Mouse (Mus musculus): ENCODE results near the gene Lrp2.

Lrp2 gene

DNA sequence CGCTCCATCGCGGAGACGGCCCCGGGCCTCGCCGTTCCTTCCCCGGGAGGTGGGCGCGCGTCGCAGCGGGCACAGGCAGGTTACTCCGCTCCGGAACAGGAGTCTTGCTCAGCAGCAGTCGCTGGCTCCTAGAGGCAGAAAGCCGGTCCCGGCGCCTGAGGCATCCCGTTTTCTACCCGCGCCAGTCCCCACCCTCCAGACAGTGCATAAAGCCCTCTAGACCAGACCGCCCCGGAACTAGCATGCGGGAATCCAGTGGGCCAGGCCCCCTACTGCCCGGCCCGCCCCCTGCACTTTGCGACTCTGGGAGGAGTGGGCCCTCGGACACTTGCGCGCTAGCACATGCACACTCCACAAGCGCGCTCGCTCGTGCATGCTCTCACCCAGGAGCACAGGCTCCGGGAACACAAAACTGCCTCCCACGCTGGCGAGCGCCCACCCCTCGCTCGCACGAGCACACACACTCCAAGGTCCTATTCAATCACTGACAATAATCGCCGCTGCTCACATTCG is at the start of gene Lrp2:
Gene Lrp2, minus strand, starts transcription at position 180 of the 513 bp plus-strand sequence.
- no peak for DNase-seq (ENCODE audit: low read depth, low spot score)

DNA sequence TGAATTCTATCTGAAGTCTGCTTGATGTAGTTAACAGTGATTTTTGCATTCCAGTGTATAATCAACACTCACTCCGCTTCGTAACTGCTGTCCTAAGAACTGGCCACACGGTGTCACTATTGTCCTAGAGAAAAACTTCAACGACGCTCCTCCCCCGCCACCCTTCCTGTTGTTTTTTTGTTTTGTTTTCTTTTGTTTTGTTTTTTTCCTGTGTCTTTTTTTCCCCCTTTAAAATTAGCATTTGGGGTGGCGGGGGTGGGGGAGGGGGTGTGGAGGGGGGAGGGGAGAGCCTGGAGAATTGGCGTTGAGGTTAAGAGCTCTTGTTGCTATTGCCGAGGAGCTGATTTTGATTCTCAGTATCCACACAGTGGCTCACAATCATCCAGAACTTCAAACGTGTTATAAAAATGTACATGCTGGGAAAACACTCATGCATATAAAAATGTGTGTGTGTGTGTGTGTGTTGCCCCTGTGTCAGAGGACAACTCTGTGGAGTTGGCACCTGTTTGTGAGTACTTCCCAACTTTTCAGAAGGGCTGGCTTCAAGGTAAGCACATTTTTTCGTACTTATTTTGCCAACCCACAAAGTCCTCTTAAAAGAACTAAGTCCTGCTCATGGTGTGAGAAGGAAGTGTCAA is 49.3 kb upstream of the Lrp2 start:
- peak; percentile 21 for DNase-seq (ENCODE audit: low read depth, low spot score)

DNA sequence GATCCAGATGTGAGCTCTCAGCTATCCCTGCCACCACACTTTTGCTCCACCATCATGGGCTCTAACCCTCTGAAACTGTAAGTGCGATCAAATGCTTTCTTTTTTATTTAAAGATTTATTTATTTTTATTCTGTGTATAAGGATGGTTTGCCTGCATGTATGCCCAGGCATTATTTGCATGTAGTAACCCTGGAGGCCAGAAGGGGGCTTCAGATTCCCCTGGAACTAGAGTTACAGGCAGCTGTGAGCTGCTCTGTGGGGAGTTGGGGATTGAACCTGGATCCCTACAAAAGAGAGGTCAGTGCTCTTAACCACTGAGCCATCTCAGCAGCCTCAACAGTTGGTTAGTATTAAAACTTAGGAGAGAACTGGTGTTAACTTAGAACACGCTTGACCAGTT is 45.6 kb upstream of the Lrp2 start:
- DNase-seq (ENCODE audit: low read depth, low spot score), result no peak

DNA sequence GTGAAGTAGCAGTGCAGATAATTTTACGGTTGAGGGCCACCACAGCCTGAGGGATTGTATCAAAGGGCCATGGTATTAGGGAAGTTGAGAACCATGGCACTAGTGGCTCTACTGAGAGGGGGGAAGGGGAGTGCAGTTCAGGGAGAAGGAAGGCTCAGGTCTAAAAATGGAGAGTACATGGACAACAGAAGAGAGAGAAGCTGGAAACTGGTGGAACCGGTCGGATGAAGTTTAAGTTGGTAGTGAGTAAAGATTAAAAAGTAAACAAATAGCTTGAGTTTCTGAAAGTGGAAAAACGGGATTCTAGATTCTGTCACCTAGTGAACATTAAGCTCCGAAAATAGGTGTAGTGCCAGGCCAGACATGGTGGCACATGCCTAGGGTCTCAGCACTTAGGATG is 44.9 kb upstream of the Lrp2 start:
- DNase-seq (ENCODE audit: low read depth, low spot score), result no peak

DNA sequence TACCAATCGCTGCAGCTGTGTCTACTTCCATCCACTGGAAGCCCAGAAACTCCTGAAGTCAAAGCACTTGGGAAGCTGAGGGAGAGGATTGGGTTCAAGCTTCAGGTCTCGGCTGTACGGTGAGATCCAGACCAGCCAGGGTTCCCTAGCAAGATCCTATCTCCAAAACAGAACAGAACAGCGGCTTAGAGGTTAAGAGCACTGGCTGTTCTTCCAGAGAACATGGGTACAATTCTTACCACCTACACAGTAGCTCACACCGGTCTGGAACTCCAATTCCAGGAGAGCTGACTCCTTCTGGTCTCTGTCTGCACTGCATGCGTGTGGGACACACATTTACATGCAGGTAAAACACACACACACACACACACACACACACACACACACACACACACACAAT is 44.0 kb upstream of the Lrp2 start:
- DNase-seq (ENCODE audit: low read depth, low spot score), result no peak

DNA sequence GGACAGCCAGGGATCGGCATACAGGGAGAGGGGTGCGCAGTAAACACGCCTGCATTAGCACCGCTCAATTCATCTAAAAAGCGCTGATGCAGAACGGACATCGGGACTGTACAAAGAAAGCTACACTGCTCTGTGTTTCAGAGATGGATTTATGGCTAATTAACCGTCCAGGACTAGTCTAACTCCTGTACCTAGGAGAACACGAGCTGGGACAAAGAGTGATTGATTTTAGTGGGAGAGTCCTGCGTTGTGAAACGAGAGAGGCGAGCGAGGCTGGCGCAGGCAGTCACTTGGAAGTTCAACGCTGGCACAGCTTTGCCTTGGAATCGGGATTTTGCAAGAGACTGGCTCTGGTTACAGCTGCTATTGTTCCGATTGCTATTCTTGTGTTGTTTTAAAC is 43.4 kb upstream of the Lrp2 start:
- no peak for DNase-seq (ENCODE audit: low read depth, low spot score)

DNA sequence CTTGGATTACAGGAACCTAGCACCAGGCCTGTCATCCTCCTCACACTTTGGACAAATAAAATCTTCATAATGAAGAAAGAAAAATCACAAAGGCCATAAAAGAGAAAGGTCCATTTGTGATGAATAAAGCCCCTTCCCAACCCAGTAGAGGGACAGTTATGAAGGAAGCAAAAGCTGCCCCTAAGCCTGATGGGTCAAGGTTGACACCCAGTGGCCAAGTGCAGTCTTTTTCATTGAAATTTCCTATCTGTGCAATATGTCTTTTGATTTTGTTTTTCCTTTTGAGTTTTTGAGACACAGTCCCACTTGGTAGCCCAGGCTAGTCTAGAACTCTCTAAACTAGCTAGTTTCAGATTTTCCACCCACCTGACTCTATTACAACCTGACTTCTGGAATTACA is 33.4 kb upstream of the Lrp2 start:
- DNase-seq (ENCODE audit: low read depth, low spot score), result no peak

DNA sequence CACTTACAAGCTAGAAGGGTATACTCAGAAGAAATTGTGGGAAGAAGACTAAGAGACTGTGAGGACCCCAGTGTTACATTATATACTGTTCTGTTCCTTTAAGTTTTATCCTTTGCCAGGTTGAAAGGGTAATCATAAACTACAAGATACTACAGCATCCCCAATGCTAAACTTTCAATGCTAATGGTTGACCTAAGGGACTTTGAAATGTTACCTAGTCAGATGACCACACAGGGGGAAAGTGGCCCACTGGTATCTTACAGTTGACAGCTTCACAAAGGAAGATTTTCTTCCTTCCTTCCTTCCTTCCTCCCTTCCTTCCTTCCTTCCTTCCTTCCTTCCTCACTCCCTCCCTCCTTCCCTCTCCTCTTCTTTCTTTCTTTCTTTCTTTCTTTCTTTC is 32.5 kb upstream of the Lrp2 start:
- DNase-seq (ENCODE audit: low read depth, low spot score), result no peak

DNA sequence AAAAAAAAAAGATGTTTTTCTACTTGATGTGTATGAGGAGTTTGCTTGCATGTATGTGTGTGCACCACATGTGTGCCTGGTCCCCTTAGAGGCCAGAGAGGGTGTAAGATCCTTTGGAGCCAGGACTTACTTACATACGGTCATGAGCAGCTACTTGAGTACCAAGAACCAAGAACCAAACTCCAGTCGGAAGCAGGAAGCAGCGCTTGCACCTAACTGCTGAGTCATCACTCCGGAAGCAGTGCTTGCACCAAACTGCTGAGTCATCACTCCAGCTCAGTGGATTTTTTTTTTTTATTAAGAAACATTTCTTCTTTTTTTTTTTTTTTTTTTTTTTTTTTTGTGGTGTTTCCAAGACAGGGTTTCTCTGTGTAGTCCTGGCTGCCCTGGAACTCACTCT is 27.4 kb upstream of the Lrp2 start:
- DNase-seq (ENCODE audit: low read depth, low spot score), result no peak

DNA sequence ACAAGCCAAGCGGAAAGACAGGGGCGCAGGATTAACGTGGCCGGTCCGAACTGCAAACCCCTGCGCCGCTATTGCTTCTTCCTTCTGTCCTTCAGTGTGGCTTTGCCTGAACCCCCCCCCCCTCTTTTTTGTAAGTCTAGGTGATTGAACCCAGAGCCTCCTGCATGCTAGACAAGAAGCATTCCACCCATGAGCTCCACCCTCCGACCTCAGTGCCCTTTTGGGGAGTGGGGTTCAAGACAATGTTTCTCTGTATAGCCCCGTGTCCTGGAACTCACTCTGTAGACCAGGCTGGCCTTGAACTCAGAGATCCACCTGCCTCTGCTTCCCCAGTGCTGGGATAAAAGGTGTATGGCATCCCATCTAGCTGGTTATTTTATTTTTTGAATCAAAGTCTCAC is 26.9 kb upstream of the Lrp2 start:
- DNase-seq (ENCODE audit: low read depth, low spot score), result no peak

DNA sequence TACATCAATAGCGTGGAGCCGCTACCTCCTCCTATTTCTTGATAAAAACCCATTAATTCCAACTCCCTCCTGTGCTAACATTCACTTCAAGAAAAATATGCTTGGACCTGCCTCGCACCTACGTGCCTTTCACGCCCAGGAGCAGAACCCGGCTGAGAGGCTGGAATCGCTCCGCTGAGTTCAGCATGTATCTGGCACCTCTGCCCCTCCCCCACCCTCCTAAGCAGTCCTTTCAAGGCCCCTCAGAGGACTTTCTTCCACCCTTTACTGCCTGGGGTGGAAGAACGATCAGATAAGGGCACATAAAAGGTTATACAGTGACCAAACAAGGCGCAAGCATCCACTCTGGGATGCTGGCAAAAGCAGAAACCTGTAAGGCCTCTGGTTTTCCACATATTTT is 26.4 kb upstream of the Lrp2 start:
- no peak for DNase-seq (ENCODE audit: low read depth, low spot score)

DNA sequence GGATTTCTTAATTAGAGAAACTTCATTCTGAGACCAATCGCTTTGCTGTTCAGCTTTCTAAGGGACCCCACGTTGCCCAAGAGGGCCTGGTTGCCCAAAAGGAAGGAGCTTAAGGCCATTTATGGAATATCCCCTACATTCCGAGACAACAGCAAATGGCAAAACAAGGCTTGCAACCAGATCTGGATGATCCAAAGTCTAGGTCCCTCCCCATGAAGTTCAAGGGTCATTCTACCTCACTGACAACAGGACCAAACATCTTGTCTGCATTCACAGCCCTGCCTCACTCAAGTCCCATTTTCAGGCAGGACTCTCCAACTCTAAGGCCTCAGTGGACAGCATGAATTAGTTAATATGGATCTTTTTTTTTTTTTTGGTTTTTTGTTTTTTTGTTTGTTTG is 20.8 kb upstream of the Lrp2 start:
- DNase-seq (ENCODE audit: low read depth, low spot score), result no peak

DNA sequence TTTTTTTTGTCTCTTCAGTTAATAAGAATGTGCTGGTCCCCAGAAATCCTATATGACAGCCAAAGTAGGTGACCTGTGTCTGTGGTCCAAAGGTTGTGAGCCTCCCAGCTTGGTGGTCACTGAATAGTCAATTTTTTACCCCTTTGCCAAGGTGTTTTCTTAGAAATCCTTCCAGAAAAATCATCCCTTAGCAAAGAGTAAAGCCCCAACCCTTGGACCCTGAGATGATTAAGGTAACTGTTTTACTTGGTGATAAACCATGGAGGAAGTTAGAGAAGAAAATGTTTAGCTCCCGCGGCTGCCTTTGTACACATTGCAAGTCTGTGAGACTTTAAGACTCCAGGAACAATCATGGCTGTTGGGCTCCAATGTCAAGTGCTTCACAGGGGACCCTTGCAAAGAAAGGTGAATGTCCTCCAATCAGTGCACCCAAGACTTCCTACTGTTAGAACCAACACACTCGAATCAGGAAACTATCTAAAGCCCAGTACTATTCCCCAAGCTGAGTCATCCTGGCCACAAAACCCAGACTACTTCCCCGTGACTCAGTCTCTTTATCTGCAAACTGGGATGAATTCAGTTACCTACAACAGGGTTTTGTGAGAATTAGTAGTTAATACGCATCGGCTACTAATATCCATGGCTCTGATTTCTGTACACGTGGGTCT is 18.0 kb upstream of the Lrp2 start:
- no peak for DNase-seq (ENCODE audit: low read depth, low spot score)

DNA sequence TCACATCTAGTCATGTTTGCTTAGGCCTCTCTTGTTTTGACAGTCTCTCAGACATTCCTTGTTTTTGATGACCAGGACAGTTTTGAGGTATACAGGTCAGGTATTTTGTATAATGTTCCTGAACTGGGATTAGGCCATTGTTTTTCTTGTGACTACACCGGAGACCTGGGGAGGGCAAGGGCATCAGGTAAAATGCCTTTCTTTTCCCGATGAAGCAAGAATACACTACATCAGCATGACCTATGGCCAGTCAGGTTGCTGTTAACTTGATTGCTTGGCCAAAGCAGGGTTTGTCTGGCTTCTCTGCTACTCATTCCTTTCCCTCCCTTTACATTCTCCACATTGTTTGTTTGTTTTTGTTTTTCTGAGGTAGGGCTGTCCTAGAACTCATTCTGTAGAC is 7.3 kb upstream of the Lrp2 start:
- no peak for DNase-seq (ENCODE audit: low read depth, low spot score)

DNA sequence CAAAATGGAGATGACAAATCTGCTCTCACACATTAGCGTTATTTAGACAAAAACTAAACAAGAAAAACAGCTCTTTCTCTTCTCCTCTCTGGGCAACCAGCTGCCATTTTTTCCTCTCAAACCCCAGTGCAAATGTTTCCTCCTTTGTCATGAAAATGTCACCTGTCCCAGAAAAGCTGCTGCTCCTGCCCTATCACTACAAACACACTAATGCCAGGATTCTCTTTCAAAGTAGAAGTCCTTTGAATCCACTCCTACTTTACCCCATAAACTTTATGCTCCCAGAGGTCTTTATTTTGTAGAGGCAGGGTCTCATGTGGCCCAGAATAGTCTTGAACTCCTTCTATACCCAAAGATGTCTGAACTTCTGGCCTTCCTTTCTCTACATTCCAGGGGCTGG is 6.7 kb upstream of the Lrp2 start:
- DNase-seq (ENCODE audit: low read depth, low spot score), result no peak

DNA sequence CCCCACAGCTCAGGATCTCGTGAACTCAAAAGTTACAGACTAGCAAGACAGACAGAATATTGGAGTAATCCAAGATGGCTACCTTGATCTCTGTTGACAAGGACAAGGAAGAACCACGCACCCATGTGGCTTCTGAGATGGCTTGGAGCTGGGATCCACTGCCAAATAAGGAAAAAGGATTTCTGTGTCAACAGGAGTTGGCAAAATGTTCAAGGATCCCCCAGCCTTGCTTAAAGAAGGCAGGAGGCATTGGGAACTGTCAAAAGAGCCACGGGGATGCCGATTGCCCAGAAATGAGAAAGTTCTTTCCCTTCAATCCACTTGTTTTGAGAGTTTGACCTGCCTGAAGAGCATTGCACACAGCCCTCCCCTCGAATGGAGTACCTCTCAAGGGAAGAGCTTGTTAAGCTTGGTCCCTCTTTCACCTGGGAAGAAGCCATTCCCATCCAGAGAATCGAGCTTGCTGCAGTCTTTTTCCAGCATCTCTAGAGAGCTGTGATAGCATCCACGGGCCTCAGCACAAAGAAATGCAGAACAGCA is 6.2 kb upstream of the Lrp2 start:
- no peak for DNase-seq (ENCODE audit: low read depth, low spot score)

DNA sequence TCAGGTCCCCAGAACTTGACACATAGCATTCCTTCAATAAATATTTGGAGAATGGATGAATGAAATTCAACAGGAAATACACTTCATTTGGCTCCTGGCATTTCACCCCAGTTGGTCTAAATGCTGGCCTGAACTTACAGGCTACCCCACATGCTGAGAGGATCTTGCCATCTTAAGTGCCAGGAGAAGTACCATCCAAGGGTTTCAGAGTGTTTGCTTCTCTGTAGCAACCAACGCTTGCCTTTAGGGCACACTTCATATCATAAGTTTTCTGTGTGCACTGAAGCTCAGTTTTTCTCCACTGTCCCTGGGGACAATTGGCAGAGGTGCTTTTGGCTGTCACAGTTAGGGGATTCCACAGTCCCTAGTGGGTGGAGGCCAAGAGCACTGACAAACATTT is 4.7 kb upstream of the Lrp2 start:
- DNase-seq (ENCODE audit: low read depth, low spot score), result no peak

DNA sequence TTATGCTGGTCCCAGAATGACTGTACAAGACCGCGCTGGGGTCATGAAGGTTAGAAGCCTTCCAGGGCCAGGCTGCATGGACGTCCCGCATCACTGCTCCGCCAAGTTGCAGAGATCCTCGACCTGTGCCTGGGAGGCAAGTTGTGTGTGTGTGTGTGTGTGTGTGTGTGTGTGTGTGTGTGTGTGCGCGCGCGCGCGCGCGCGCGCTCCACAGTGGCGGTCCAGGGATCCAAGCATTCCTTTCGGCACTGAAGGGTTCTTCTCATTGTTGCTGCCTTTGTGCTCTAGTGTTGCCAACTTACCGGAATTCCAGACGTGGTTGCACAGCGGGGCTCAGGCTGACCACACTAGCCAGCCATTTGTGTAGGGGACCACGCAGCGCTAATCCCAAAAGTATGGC is 2.0 kb upstream of the Lrp2 start:
- DNase-seq (ENCODE audit: low read depth, low spot score), result no peak

DNA sequence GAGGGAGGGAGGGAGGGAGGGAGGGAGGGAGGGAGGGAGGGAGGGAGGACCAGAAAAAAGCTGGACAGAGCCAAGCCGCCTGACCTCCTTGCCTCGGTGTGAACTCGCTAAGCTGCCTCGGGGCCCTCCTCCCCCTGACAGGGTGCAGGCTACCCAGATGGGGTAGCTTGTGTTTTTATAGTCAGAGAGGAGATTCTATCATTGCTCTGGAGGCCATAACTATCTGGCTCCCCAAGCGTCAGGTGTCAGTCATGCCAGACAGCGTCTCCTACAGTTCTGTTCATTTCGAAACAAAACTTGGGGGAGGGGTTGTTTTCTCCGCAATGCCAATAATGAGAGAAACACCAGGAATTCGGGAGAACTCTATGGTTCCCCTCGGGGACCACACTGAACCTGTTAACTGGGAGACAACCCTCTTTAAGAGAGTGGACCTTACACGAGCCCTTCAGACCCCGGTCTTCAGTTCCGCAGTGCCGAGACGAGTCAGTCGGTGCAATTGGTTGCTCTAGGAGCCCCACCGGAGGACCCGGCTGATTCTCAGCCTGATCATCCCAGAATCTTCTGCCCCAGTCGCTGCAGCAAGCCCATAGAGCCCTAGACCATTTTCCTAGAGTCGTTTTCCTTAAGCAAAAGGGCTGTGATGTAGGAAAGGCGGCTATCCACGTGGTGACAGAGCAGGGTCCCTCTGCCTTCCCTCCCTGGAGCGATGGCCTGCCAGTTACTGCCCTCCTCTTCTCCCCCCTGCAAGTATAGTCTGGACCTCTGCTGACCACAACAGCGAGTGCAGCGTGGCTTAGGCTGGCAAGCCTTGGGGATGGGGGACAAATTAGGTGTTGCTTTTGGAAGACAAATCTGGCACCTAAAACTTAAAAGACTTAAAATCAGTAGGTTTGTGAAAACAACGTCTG is 1.2 kb upstream of the Lrp2 start:
- DNase-seq (ENCODE audit: low read depth, low spot score), result no peak

DNA sequence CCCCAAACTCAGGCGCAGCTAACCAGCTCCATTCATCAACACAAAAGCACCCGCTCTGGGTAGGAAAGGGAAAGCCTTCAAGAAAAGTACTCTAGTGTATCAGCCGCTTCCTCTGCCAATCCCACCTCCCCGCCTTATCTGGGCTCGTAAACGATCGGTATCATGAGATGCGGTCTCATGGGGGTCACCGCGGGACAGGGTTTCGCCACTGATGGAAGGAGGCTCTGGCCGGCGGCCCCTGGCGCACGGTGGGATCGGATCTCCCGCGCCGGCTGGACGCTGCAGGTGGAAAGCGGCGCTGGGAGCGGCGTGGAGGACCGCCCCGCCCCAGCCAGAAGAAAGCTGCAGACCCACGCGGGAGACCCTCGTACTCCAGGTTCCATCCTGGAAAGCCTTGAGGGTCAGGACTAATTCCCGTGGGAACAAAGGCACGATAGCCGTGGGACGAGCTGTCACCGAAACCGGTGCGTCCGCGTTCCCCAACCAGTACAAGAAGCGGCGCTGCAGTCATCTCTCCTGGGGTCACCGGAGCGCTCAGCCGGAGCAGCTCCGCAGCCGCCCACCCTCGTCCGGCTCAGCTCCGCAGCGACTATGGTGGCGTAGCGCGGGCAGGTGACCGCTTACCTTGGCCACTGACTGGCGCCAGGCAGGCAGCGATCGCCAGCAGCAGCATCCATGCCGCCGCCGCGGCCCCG is 527 bp downstream of the Lrp2 start:
- no peak for DNase-seq (ENCODE audit: low read depth, low spot score)

DNA sequence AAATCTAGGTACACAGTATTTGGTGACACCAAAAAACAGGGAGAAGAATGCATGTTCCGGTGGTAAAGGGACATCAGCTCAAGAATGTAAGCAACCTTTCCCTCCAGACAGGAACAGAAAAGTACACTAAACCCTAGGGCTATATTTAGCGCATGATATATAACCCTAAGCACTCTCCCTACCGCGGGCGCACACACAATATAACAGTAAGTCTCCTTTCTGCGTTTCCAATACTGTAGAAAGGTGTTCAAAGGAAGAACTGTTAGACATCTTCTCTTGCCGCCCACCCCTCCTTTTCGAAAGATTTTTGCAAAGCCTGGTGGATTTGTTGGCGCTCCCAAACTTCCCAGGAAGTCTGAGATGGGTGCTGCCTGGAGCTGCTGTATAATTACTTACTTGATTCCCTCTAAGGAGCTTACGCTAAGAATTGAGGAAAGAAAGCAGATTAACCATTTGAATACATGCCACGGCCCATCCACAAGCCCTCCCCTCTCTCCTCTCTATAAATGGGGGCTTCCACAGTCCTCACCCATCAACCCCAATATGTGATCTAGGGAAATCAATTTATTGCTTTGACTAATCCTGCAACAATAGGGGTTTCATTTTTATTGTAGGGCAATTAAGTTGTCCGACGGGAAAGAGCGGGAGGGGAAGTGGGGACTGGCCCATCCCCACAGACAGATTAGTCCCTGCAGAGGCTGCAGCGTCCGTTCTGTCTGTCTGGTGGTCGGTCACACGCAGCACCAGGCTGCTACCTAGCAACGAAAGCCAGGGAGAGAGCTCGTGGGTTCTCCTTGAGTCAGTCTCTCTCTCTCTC is 1.5 kb downstream of the Lrp2 start:
- no peak for DNase-seq (ENCODE audit: low read depth, low spot score)
